Mouse (Mus musculus) ES-E14 (cell line): ENCODE results near the gene Oas1c.
"Not testable (repeated sequence)": the region's sequence is repeated elsewhere in the genome, so short reads cannot be mapped to it uniquely, and the experiment has no call there.

ENCODE experiments used
- CHD2 ChIP-seq: IDR thresholded peaks from 2 replicates; pipeline ENCODE4 v1.6.1; 2014; ENCODE audit warnings: mild to moderate bottlenecking, low read depth, low read length, inconsistent platforms
- MAFK ChIP-seq: IDR thresholded peaks from 2 replicates; pipeline ENCODE4 v1.6.1; 2014; ENCODE audit warnings: mild to moderate bottlenecking, low read depth, low read length, inconsistent platforms; ENCODE audit not compliant: insufficient read depth
- ZNF384 ChIP-seq: IDR thresholded peaks from 2 replicates; pipeline ENCODE4 v1.6.1; 2012; ENCODE audit warnings: low read depth, low read length, inconsistent platforms

GRCm38 (mm10) chr5:120798943-120799342 lies 13.4 kb downstream of the Oas1c start:
- TF ChIP-seq MAFK, ZNF384, CHD2: not testable (repeated sequence)
